Mouse (Mus musculus) kidney, postnatal 4 days (tissue): Measurements from ENCODE around the gene Atg4d.
"Not testable (repeated sequence)": the region's sequence is repeated elsewhere in the genome, so short reads cannot be mapped to it uniquely, and the experiment has no call there.

ENCODE experiments used
- DNase-seq, 2 experiments: peaks; one replicate each; pipeline ENCODE4 v3.0.0; 2021; ENCODE audit warnings: mixed read lengths in 2 of 2

Atg4d gene

GRCm38 (mm10) chr9:21315421-21315820, 50.3 kb downstream of the Atg4d start:
- no peak for DNase-seq

DNA sequence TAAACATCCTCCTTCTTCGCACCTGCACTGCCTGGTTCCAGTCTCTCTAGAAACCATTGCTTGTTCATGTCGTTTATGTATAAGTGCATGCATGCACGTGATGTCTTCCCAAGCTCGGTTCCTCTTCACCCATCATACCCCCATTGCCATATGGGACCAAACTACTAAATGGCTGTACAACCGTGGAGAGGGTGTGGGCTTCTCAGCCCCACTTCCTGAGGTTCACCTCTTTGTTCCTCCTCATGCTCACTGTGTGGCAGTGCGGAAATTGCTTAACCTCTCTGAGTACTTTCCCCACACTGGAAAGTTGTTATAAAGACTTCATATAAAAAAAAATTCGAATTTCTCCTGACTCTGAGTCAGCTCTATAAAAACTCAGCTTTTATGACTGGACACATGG, 51.6 kb downstream of the Atg4d start:
- no peak for DNase-seq

DNA sequence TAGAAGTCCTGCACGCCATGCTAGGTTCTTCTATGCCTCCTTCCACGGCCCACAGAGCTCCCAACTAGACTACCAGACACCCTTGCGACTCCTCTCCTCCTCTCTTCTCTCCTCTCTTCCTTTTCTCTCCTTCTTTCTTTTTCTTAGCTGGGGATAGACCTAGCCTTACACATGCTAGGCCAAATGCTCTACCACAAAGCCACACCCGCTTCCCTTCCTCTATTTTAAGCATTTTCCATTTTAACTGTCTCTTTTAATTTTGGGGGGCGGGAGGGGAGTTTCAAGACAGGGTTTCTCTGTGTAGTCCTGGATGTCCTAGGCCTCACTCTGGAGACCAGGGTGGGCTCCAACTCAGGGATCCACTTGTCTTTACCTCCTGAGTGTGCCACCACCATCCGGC, 53.7 kb downstream of the Atg4d start:
- DNase-seq = no peak

GRCm38 (mm10) chr9:21319503-21319902, 54.4 kb downstream of the Atg4d start:
- no peak for DNase-seq

- DNase-seq = no peak
Measured at GRCm38 (mm10) chr9:21320280-21320618, 55.2 kb downstream of the Atg4d start.

- peak; percentile 89 to 93 for DNase-seq
Measured at GRCm38 (mm10) chr9:21320619-21321512, 55.8 kb downstream of the Atg4d start, which contains the start of gene Slc44a2. TSS of gene Slc44a2 (plus strand) at chr9:21320698.

DNA sequence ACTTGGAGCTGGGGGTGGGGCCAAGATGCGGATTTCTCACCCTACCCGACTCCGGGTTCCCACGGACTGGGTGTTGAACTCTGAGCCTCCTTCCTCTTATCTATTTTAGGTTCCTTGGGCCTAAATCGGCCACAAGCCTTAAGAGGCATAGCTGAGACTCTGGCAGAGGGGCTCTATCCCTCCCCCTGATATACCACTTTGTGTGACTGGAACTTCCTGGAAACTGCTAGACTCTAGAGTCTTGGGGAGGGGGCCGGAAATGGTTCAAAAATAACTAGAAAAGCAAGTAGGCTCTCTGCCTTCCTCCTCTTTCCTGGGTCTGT, 56.4 kb downstream of the Atg4d start:
- peak; percentile 53 to 56 for DNase-seq

DNA sequence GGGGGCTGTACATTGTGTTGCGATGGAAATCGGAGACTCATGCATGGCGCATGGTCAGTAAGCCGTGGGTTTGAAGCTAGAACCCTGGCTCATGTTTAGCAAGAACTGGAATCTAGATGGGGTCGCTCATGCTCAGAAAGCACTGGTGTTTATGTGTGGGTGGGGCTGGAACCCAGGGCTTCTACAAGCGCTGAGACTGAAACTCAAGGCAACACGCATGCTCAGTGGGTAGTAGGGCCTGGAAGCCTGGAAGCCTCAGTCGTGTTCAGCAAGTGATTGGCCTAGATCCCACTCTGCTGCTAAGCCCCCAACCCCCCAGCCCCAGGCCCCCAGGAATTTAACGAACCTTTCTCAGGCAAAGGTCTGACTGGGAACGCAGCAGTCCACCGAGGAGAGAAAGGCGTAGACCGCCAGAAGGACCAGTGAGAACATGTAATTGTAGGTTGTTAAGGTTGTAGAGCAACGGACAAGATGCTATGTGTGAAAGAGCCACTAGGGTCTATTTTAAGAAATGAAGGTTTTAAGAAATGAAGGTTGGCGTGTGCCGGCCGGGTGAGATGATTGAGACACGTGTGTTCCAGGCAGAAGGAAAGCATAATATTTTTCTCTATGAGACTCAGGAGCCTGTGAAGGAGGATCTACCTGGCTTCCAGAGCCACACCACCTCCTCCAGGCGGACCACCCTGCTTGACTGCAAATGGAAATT, 57.3 kb downstream of the Atg4d start:
- DNase-seq = no peak

DNA sequence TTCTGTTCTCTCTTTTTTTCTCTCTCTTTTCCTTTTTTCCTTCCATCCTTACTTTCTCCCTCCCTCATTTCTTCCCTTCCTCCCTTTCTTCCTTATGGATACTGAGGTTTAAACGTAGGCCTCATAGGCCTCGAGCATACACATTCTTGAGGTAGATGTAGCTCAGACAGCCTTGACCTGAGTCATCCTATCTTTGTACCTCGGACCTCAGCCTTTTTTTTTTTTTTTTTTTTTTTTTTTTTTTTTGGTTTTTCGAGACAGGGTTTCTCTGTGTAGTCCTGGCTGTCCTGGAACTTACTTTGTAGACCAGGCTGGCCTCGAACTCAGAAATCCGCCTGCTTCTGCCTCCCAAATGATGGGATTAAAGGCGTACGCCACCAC, 57.8 kb downstream of the Atg4d start:
- DNase-seq = not testable (repeated sequence)

DNA sequence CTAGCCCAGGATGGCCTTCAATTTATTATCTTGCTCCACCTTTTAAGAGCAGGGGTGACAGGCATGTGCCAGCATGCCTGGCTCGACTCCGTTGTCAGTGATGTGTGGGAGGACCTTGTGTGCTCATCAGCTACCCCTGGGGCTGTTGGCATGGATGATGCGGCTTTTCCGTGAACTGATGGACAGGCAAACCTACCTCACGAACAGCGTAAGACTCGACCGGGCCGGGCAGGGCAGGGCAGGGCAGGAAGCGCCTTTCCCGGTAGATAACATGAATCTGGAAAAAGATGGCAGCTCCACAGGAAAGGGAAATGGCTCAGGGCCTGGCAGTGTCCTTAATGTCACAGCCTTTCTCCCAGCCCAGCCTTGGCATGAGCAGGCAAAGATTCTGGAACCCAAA, 59.2 kb downstream of the Atg4d start:
- DNase-seq = peak in 1 of 2 experiments; percentile 40
